Mouse (Mus musculus): ENCODE results near the gene Nol11.

The Nol11 gene

DNA sequence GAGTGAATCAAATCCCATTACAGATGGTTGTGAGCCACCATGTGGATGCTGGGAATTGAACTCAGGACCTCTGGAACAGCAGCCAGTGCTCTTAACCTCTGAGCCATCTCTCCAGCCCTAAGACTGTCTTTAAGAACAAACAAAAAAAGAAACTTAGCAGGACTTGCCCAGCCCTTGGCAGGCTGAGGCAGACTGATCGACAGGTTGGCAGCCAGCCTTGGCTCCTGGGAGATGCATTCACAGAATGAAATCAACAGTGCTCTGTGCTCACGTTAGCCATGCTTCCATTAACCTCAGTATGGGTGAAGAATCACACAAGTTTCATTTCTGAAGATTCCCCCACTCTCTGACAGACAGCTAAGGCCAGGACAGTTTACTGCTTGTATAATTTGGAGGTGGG is 1.2 kb upstream of the Nol11 start:
- CTCF ChIA-PET = interaction anchor here in 1 of 4 experiments (0.6 kb wide), 1 partner anchor 20 kb away, joined by 4 read pairs; no protein-coding TSS in a partner anchor

DNA sequence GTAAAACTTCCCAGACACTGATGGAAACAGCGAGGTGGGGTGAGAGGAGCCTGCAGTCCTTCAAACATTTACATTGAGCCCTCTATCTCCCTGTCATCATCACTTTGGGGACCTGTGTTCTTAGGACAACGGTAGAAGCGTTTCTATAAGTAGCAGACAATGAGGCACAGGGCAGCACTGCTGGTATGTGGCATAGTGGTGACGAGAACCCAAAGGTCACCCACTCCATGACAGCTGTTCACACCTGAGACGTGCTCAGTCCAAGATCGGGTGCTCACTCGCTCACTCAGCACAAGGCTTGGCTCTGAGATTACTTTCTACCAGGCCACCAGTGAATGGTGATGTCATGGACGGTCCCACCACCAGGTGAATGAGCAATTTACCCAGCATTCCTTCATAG is 5.4 kb downstream of the Nol11 start:
- ChIA-PET CTCF (interaction anchor here in 1 of 4 experiments (0.6 to 0.7 kb wide), 2 partner anchors 158 to 295 kb away, joined by 3 read pairs; no protein-coding TSS in a partner anchor), POLR2A (interaction anchor here in 2 of 4 experiments (0.5 to 1.4 kb wide), 4 partner anchors 8 to 301 kb away, joined by 3 to 6 read pairs (median 3); no protein-coding TSS in a partner anchor)

More for the DNA sequence above, 1.2 kb upstream of the Nol11 start:
- POLR2A ChIA-PET = interaction anchor here in 2 of 4 experiments (1.1 to 2.4 kb wide), 5 partner anchors 12 to 58 kb away, joined by 3 to 13 read pairs (median 4); no protein-coding TSS in a partner anchor

- ChIA-PET CTCF (no interaction called here), POLR2A (no interaction called here)
Measured at GRCm38 (mm10) chr11:107161215-107161614, 28.0 kb downstream of the Nol11 start.

DNA sequence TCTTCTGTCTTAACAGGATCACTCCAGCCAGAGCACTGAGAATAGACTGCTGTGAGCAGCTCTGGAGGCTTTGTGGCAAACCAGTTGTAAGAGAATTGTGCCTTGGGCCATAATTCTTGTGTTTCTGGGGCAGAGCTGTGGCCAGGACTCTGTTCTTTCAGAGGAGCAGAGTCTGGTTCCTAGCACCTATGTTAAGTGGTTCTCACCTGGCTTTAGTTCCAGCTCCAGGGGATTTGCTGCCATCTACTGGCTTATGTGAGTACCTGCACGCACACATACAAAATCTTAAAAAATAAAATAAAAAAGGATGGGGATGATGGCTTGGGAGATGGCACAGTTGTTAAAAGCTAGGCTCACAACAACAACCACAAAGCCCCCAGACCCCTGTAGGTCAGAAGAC is 30.1 kb downstream of the Nol11 start:
- POLR2A ChIA-PET = interaction anchor here in 3 of 4 experiments (0.6 to 1.8 kb wide), 19 partner anchors 7 to 160 kb away, joined by 3 to 8 read pairs (median 4); partner anchors contain the start of genes Nol11 (in 2 of the 3) and Kpna2 (in 1 of the 3)
- CTCF ChIA-PET = interaction anchor here (0.5 to 2.7 kb wide), 22 partner anchors 10 to 756 kb away, joined by 3 to 7 read pairs (median 3); partner anchors contain the start of genes Bptf (in 1 of the 4), Cacng5 (in 1 of the 4) and Nol11 (in 1 of the 4)

DNA sequence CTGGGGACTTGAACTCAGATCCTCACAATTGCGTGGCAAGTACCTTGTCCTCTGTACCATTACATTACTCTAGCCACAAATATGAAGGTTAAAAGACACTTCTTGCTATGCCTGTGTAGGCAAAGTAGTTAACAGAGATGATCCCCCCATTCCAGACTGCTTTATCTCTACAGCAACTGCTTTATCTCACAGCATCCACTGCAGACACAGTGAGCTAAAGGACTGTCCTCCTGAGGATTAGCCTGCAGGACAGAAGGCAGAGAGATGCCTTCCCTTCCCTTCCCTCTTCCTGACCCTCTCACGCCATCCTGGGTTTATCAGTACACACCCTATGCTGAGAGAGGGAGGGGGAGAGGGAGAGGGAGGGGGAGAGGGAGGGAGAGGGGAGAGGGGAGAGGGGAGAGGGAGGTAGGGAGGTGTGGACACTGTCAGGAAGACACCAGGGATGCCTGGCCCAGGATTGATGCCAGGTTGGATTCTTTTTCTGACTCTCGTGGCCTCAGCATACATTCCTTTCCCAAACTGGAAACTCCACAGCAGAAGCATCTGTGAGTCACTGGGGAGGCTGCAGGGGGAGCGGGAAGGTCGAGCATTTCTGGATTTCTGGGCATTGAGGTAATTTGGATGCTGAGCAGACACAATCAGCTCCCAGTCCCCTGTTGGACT is 32.1 kb downstream of the Nol11 start:
- CTCF ChIA-PET = interaction anchor here (0.5 to 2.7 kb wide), 8 partner anchors 9 to 1392 kb away, joined by 3 to 8 read pairs (median 4); partner anchors contain the start of gene Nol11 (in 1 of the 4)
- POLR2A ChIA-PET = interaction anchor here (0.5 to 1.2 kb wide), 11 partner anchors 18 to 115 kb away, joined by 3 to 6 read pairs (median 3); partner anchors contain the start of gene Nol11 (in 1 of the 4)

GRCm38 (mm10) chr11:107155292-107155691 is 33.9 kb downstream of the Nol11 start:
- POLR2A ChIA-PET = interaction anchor here in 3 of 4 experiments (0.6 to 4.9 kb wide), 25 partner anchors 12 to 391 kb away, joined by 3 to 65 read pairs (median 7); partner anchors contain the start of genes Bptf (in 2 of the 3), Kpna2 (in 2 of the 3), 1810010H24Rik (in 1 of the 3) and Nol11 (in 1 of the 3)
- CTCF ChIA-PET = interaction anchor here in 3 of 4 experiments (0.5 to 2.9 kb wide), 14 partner anchors 7 to 709 kb away, joined by 3 to 21 read pairs (median 4); partner anchors contain the start of genes Cep95 (in 1 of the 3), Ddx5 (in 1 of the 3) and Nol11 (in 1 of the 3)

DNA sequence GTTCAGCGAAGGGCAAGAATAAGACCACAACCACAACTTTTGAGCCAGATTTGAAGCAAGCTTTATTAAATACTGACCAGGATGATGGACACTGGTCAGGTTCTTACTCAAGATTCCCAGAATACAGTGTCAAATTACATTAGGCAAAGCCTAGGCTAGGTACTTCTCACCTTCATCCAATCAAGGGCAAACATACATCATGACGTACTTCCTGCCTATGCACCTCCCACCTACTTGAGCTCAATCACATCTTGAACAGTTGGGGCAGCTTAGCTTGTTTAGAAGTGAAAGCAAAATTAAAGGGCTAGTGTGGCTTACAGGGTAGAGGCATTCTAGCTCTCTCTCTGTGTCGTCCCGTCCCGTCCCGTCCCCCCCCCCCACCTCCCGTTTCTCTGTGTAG is 34.8 kb downstream of the Nol11 start:
- POLR2A ChIA-PET = interaction anchor here (0.6 to 4.9 kb wide), 80 partner anchors 9 to 1905 kb away, joined by 3 to 65 read pairs (median 4); partner anchors contain the start of genes Bptf (in 3 of the 4), Nol11 (in 3 of the 4), Kpna2 (in 2 of the 4) and 1810010H24Rik (in 1 of the 4)
- CTCF ChIA-PET = interaction anchor here (0.5 to 2.9 kb wide), 28 partner anchors 8 to 1194 kb away, joined by 3 to 21 read pairs (median 4); partner anchors contain the start of genes Bptf (in 1 of the 4), Cep95 (in 1 of the 4), Ddx5 (in 1 of the 4) and Nol11 (in 1 of the 4)

GRCm38 (mm10) chr11:107153645-107154044 is 35.5 kb downstream of the Nol11 start:
- CTCF ChIA-PET = interaction anchor here in 3 of 4 experiments (0.6 to 2.9 kb wide), 11 partner anchors 9 to 401 kb away, joined by 3 to 25 read pairs (median 6); partner anchors contain the start of gene Bptf (in 1 of the 3)
- POLR2A ChIA-PET = interaction anchor here (0.6 to 4.9 kb wide), 47 partner anchors 9 to 1050 kb away, joined by 3 to 65 read pairs (median 6); partner anchors contain the start of genes Kpna2 (in 2 of the 4), Nol11 (in 2 of the 4), 1810010H24Rik (in 1 of the 4) and Bptf (in 1 of the 4)

GRCm38 (mm10) chr11:107151809-107152208 is 37.4 kb downstream of the Nol11 start:
- POLR2A ChIA-PET = interaction anchor here (0.5 to 4.9 kb wide), 25 partner anchors 10 to 524 kb away, joined by 3 to 65 read pairs (median 5); partner anchors contain the start of genes Bptf (in 3 of the 4), 1810010H24Rik (in 2 of the 4), Kpna2 (in 2 of the 4) and Cep95 (in 1 of the 4)
- CTCF ChIA-PET = interaction anchor here (0.5 to 2.2 kb wide), 32 partner anchors 8 to 1974 kb away, joined by 3 to 25 read pairs (median 4); partner anchors contain the start of gene Bptf (in 2 of the 4)

GRCm38 (mm10) chr11:107143956-107144355 is 45.2 kb downstream of the Nol11 start:
- ChIA-PET CTCF (interaction anchor here in 2 of 4 experiments (0.6 to 2.4 kb wide), 7 partner anchors 8 to 130 kb away, joined by 3 to 14 read pairs (median 5); no protein-coding TSS in a partner anchor), POLR2A (interaction anchor here in 3 of 4 experiments (0.6 to 23.9 kb wide), 16 partner anchors 8 to 510 kb away, joined by 3 to 396 read pairs (median 4); partner anchors contain the start of genes Kpna2 (in 2 of the 3), Bptf (in 1 of the 3), Cep95 (in 1 of the 3) and Ddx5 (in 1 of the 3))

GRCm38 (mm10) chr11:107142382-107142781 is 46.8 kb downstream of the Nol11 start:
- CTCF ChIA-PET = interaction anchor here in 2 of 4 experiments (0.7 to 2.2 kb wide), 5 partner anchors 9 to 64 kb away, joined by 3 to 12 read pairs (median 6); no protein-coding TSS in a partner anchor

DNA sequence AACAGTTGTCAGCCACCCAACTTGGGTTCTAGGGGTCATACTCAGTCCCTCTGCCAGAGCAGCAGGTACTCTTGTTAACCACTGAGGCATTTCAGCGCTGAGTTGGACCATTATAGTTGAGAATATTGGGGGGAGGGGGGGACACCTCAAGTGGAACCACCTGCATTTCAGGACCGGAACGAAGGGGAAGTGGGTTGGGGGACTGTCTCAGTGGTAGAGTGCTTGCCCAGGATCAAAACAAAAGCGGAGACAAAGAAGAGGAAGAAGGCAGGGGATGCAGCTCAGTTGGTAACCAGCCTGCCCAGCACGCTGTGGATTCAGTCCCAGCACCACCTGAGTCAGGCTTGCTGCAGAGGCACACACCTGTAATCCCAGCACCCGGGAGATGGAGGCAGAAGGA is 48.4 kb downstream of the Nol11 start:
- POLR2A ChIA-PET = interaction anchor here in 3 of 4 experiments (0.6 to 23.9 kb wide), 25 partner anchors 8 to 391 kb away, joined by 3 to 396 read pairs (median 5); partner anchors contain the start of genes Bptf (in 3 of the 3), Cep95 (in 1 of the 3), Ddx5 (in 1 of the 3) and Kpna2 (in 1 of the 3)
- CTCF ChIA-PET = interaction anchor here (0.6 to 2.2 kb wide), 12 partner anchors 8 to 42 kb away, joined by 3 to 12 read pairs (median 4); no protein-coding TSS in a partner anchor

More at GRCm38 (mm10) chr11:107142382-107142781, 46.8 kb downstream of the Nol11 start:
- POLR2A ChIA-PET = interaction anchor here (0.7 to 23.9 kb wide), 15 partner anchors 9 to 143 kb away, joined by 3 to 396 read pairs (median 5); partner anchors contain the start of genes Bptf (in 2 of the 4) and Kpna2 (in 2 of the 4)

- ChIA-PET POLR2A (interaction anchor here in 3 of 4 experiments (0.6 to 23.9 kb wide), 36 partner anchors 6 to 636 kb away, joined by 3 to 396 read pairs (median 8); partner anchors contain the start of genes Bptf (in 1 of the 3), Cep95 (in 1 of the 3), Ddx5 (in 1 of the 3) and Kpna2 (in 1 of the 3)), CTCF (interaction anchor here (0.5 to 4.5 kb wide), 25 partner anchors 9 to 1784 kb away, joined by 3 to 36 read pairs (median 4); partner anchors contain the start of gene Ern1 (in 1 of the 4))
Measured at GRCm38 (mm10) chr11:107138633-107139032, 50.5 kb downstream of the Nol11 start.

GRCm38 (mm10) chr11:107137593-107137992 is 51.6 kb downstream of the Nol11 start:
- ChIA-PET POLR2A (interaction anchor here in 3 of 4 experiments (0.5 to 23.9 kb wide), 82 partner anchors 8 to 944 kb away, joined by 3 to 396 read pairs (median 4); partner anchors contain the start of genes Kpna2 (in 3 of the 3), Cep95 (in 2 of the 3), Ddx5 (in 2 of the 3) and 1810010H24Rik (in 1 of the 3)), CTCF (interaction anchor here (0.5 to 4.5 kb wide), 28 partner anchors 10 to 772 kb away, joined by 3 to 36 read pairs (median 3); no protein-coding TSS in a partner anchor)

DNA sequence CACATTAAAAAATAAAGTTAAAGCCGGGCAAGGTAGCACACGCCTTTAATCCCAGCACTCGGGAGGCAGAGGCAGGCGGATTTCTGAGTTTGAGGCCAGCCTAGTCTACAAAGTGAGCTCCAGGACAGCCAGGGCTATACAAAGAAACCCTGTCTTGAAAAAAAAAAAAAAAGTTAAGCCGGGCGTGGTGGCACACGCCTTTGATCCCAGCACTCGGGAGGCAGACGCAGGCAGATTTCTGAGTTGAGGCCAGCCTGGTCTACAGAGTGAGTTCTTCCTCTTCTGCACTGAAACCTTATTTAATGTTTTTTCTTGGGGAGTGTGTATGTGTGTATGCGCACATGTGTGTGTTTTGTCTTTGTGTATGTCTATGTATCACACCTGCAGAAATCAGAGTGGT is 52.7 kb downstream of the Nol11 start:
- POLR2A ChIA-PET = interaction anchor here (0.6 to 23.9 kb wide), 40 partner anchors 8 to 636 kb away, joined by 3 to 396 read pairs (median 6); partner anchors contain the start of genes Cep95 (in 2 of the 4), Ddx5 (in 2 of the 4), Kpna2 (in 2 of the 4) and 1810010H24Rik (in 1 of the 4)
- CTCF ChIA-PET = interaction anchor here in 2 of 4 experiments (0.9 to 4.5 kb wide), 9 partner anchors 11 to 118 kb away, joined by 3 to 36 read pairs (median 6); no protein-coding TSS in a partner anchor

DNA sequence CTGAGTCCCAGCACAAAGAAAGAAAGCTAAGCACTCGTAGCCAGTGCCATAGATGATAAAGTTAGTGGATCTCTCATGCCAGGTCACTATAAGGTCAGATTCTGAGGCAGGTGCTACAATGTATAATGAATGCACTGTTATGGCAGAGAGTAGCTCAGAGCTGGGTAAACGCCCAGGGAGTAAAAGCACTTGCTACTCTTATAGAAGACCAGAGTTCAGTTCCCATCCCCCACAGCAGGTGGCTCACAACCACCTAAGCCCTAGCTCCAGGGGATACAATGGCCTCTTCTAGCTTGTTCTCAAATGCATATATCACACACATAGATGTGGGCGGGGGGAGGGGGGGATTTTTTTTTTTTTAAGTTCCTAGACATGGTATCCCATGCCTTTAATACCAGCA is 53.4 kb downstream of the Nol11 start:
- CTCF ChIA-PET = interaction anchor here (0.5 to 4.5 kb wide), 31 partner anchors 9 to 974 kb away, joined by 3 to 36 read pairs (median 4); partner anchors contain the start of gene Kpna2 (in 1 of the 4)
- POLR2A ChIA-PET = interaction anchor here (0.5 to 23.9 kb wide), 59 partner anchors 8 to 635 kb away, joined by 3 to 396 read pairs (median 4); partner anchors contain the start of genes Cep95 (in 2 of the 4), Ddx5 (in 2 of the 4), Kpna2 (in 2 of the 4) and Psmd12 (in 1 of the 4)

Data from embryonic stem cell, embryonic (primary cell).